Mouse (Mus musculus) C2C12 (cell line): ENCODE measurements around the gene Adora1.

Source experiments
- CTCF ChIP-seq: IDR thresholded peaks from one replicate; pipeline ENCODE4 v1.5.1; 2011; ENCODE audit not compliant: control insufficient read depth, insufficient read depth, insufficient read length
- USF1 ChIP-seq: IDR thresholded peaks from one replicate; pipeline ENCODE4 v1.6.1; 2011; ENCODE audit warnings: low read depth, mild to moderate bottlenecking, control low read depth, moderate library complexity

- TF ChIP-seq USF1 (no peak), CTCF (peak; percentile 80)
Measured at GRCm38 (mm10) chr1:134151655-134152412, 83.4 kb downstream of the Adora1 start.
